Mouse (Mus musculus) heart, postnatal 10 days (tissue): ENCODE data around the gene Usp21. TPM values are rescaled to one million over a fixed set of nuclear protein-coding genes. Genes with fewer than 3 reads are reported as not detected.
A peak's percentile ranks its signal among the peaks of the same experiment; 100 is the strongest.
"Not testable (repeated sequence)": the region's sequence is repeated elsewhere in the genome, so short reads cannot be mapped to it uniquely, and the experiment has no call there.

Source experiments
- DNase-seq, 2 experiments: peaks; one replicate each; pipeline ENCODE4 v3.0.0; 2021
- intact Hi-C: fragments of 180-260 bp; cut with DNase I; formaldehyde crosslinking; loops from one replicate; pipeline ENCODE4 v1.15.1; 2025
- total RNA-seq, 2 experiments: library from RNA; stranded (reverse); gene quantifications; 2 replicates each; pipeline ENCODE4 v1.2.3; 2021

Usp21 gene
- total RNA-seq, 2 experiments from 2014 or later = 20.7 to 26.8 TPM

GRCm38 (mm10) chr1:171248386-171249226 lies 39.2 kb downstream of the Usp21 start:
- intact Hi-C loops = no loop called here
- DNase-seq = peak in 1 of 2 experiments; percentile 33

DNA sequence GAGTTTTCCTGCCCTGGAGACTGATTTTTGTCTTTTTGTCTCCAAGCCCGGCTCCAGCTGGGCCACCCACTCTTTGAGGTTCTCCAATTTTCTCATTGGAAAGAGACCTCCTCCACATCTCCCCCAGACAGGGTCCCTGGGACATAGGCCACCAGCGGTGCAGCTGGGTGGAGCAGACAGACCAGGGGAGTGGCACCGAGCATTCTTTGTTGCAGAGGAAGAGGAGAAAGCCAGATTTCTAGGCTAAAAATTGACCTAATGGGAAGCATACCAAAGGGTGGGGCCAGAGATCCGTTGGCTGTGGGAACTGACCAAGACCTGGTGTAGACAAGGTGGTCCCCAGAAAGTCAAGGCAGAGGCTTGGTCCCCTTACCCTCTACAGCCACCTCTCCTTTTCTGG lies 39.9 kb downstream of the Usp21 start:
- DNase-seq = peak in 1 of 2 experiments; percentile 53
- intact Hi-C loops = loop anchor here (1.0 to 2.0 kb wide), 2 partner anchors 15 to 33 kb away; partner anchors contain the start of gene Ppox

DNA sequence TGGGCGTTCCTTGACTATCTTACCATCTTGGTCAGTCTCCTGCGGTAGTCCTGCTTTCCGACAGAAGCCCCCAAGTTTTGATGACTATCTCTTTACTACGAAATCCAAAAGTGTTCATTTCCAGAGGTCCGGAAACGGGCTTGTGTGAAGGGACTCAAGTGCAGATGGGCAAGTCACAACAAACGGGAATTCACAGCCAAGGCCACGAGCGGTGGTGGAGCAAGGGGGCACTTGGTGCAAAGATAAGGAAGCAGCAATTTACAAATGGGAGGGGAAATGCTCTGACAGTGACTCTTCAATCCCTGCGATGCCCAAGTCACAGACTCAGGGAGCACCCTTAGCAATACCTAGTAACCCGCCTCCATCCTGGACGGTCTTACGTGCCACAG lies 40.3 kb downstream of the Usp21 start:
- no peak for DNase-seq
- intact Hi-C loops = loop anchor here (1.0 to 2.0 kb wide), 2 partner anchors 15 to 34 kb away; partner anchors contain the start of gene Ppox

GRCm38 (mm10) chr1:171246709-171247452 lies 40.9 kb downstream of the Usp21 start:
- intact Hi-C loops = loop anchor here (1.0 to 2.0 kb wide), 2 partner anchors 16 to 34 kb away; partner anchors contain the start of gene Ppox
- DNase-seq = peak; percentile 98 to 99

GRCm38 (mm10) chr1:171245353-171245752 lies 42.4 kb downstream of the Usp21 start:
- no peak for DNase-seq
- intact Hi-C loops = loop anchor here (2.0 kb wide), 1 partner anchor 23 kb away; the partner anchor contains the start of gene Tomm40l

- intact Hi-C loops = not testable (repeated sequence)
These were observed 45.8 kb downstream of the Usp21 start for GRCm38 (mm10) chr1:171241952-171242351.

GRCm38 (mm10) chr1:171240911-171241310 lies 46.9 kb downstream of the Usp21 start:
- intact Hi-C loops = no loop called here
- no peak for DNase-seq

More at GRCm38 (mm10) chr1:171241952-171242351, 45.8 kb downstream of the Usp21 start:
- not testable (repeated sequence) for DNase-seq

DNA sequence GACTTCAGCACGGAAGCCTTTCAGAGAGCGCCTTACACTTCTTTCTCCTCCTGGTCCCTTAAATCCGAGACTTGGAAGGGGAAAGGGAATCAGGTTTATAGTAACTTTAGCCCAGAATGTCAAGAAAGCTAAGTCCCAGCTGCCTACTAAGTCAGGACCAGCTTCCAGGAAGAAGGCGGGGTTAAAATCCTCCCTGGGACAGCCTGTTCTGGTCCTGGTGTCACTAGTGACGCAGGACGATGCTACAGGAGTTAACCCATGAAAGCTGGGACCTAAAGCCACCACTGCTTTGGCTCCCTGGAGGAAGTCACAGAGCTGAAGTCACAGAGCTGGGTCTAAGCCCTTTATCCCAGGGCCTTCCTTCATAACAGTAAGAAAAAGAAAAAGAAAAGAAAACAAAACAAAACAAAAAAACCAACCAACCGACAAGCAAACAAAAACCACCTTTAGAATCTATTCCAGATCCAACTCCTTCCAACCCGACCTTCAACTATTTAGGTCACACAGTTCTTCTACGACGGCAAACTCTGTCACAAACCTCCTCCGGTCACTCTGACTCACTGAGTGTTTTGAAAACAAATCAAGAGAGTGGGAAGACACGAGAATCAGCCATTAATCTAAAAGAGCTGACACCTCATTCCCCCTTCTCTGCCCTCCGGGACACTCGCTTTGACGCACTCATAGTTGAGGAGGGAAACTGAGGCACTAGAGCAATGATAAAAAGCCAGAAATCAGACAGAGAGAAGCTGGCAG lies 47.6 kb downstream of the Usp21 start:
- peak; percentile 68 for DNase-seq
- intact Hi-C loops = loop anchor here (1.0 to 5.0 kb wide), 2 partner anchors 14 to 123 kb away; no protein-coding TSS in a partner anchor

DNA sequence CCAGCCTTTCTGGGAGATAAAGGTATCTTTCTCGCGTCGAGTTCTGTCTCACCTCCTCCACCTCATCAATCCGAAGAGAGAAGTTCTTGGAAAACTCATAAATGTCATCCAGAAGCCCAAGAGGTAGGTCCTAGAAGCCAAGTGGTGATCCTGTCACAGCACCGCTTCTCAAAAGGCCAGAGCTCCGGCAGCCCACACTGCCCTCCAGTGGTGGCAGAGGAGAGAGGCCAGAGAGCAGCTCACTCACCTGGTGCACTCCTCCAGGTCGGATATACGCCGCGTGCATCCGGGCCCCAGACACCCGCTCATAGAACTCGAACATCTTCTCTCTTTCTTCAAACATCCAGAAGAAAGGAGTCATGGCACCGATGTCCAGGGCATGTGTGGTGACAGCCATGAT lies 49.3 kb downstream of the Usp21 start:
- intact Hi-C loops = loop anchor here (5.0 kb wide), 1 partner anchor 121 kb away; no protein-coding TSS in a partner anchor
- DNase-seq = peak; percentile 67 to 74

DNA sequence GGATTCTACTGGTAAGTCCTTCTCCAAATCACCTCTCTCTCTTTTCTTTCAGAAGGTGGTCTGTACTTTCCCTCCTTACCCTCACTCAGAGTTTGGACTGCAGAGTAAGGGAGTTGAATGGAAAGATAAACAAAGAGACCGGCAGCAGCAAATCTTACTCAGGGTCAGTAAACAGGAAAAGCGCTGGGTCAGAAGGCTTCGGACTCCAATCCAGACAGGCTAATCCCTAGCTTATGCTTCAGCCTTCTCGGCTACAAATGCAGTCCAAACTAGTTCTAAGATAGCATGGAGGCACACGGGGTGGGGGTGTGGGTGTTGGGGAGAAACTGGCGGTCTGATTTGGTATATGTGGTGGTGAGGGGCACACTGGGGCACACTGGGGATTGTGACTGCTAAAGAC lies 50.4 kb downstream of the Usp21 start:
- no peak for DNase-seq
- intact Hi-C loops = loop anchor here (5.0 kb wide), 1 partner anchor 120 kb away; no protein-coding TSS in a partner anchor

- intact Hi-C loops = loop anchor here (5.0 kb wide), 1 partner anchor 118 kb away; no protein-coding TSS in a partner anchor
- DNase-seq = no peak
These were observed 52.0 kb downstream of the Usp21 start for GRCm38 (mm10) chr1:171235791-171236190.

DNA sequence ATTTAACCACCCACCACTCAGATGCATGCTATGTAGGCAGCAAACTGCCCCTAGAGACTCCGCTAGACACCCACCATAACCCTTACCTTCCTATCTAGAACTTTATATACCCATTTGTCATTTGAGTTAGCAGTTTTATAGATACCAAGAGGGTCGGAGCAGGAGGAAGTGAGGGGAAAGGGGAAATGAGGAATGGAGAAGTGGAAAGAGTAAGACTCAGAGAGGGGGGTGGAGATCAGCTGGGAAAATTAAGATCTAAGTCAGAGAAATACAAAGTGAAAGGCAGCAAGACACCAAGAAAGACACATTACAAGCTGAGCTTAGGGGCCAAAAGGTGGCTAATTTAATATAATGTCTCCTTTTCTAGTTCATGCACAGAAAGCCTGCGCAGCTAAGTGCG lies 53.3 kb downstream of the Usp21 start:
- no peak for DNase-seq
- intact Hi-C loops = no loop called here

- intact Hi-C loops = no loop called here
- DNase-seq = no peak
These were observed 53.7 kb downstream of the Usp21 start, which contains the start of gene Fcer1g for GRCm38 (mm10) chr1:171234126-171234525. Gene Fcer1g, minus strand, starts transcription at chr1:171234365.

- intact Hi-C loops = no loop called here
- DNase-seq = no peak
These were observed 54.7 kb downstream of the Usp21 start for GRCm38 (mm10) chr1:171232800-171233730.

- no peak for DNase-seq
- intact Hi-C loops = no loop called here
These were observed 55.4 kb downstream of the Usp21 start for GRCm38 (mm10) chr1:171232348-171232747.
